Mouse (Mus musculus): ENCODE results near the gene Ovol2.

Gene Ovol2

DNA sequence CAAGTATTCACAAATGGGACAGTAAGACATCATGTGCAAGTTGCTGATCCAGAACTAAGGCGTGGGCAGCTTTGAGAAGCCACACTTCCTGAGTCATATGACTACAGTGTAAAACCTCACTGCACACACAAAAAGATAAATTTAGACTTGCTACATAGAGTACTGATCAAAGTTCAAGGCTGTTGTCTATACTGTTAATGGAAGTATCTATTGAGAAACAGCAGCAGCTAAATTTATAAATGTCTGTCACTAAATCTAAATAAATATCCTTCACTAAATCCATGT, 64.3 kb downstream of the Ovol2 start:
- DNase-seq (ENCODE audit: low read depth, low spot score): no peak

DNA sequence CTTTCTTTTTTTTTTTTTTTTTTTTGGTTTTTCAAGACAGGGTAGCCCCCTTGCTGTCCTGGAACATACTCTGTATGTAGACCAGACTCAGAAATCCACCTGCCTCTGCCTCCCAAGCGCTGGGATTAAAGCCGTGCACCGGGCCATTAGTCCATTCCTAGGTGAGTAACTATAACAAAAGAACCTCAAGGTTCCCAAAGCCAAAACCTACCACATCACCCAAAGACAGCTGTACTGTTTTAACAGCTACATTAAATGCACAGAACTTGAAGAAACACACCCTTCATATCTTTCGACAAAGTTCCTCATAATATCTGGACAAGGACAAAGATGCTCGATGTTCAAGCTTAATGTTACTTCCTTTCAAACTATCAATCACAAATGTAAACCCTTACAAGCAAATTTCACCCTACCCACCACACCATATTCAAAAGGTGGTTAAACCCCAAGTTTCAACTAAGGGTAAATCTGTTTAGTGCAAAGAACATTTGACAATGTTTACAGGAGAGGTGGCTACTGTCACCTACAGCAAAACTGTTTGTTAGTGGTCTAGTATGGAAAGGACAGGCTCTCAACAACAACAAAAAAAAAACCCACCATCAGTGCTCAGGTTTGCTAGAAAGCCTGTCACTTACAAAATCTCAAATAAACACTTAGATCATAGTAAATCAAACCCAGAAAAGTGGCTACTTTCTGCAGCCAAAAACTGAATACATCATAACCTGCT, 64.8 kb downstream of the Ovol2 start:
- DNase-seq (ENCODE audit: low read depth, low spot score): no peak

DNA sequence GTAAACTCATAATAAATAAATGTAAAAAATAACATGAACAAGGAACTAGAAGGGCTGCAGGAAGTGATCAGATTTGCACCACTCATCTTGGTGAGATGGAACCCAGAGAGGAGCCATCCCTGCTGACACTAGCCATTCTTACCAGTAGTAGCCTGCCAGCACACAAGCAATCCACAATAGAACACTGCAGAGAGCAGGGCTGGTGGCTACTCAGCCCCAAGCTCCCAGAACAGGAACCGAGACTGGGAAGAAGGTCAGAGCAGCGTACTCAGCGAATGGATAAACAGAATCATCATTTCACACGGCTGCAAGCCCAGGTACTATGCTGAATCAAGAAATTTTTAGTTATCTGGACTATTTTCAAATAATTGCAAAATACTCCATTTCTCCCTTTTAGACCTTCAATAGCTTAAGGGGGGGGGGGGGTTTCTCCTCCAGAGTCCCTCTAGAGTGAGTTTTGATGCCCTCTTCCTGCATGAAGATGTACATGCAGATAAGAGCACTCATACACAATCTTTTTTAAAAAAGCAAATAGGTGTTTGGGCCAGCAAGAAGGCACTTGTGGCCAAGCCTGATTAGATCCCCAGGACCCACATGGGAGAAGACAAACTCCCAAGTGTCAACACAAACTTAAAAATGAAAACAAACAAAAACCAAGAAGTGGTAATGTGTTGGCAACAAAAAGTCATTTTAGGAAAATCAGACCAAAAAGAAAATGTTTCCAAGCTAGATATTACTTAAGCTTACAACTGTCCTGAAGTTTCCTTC, 65.8 kb downstream of the Ovol2 start:
- no peak for DNase-seq (ENCODE audit: low read depth, low spot score)

DNA sequence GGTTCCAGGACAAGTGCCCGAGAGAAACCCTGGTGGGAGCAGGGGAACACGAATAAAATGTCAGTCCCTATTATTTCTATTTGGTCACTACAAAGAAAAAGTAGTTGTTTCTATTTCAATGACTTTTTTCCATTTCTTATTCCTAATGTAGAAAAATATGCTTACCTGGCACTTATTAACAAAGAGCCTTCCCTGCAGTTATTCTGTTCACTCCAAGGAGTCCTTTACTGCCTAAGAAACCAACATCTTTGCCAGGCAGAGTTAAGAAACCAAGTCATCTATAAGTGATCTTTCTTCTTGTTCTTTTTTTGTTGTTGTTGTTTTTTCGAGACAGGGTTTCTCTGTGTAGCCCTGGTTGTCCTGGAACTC, 66.8 kb downstream of the Ovol2 start:
- DNase-seq (ENCODE audit: low read depth, low spot score): no peak

DNA sequence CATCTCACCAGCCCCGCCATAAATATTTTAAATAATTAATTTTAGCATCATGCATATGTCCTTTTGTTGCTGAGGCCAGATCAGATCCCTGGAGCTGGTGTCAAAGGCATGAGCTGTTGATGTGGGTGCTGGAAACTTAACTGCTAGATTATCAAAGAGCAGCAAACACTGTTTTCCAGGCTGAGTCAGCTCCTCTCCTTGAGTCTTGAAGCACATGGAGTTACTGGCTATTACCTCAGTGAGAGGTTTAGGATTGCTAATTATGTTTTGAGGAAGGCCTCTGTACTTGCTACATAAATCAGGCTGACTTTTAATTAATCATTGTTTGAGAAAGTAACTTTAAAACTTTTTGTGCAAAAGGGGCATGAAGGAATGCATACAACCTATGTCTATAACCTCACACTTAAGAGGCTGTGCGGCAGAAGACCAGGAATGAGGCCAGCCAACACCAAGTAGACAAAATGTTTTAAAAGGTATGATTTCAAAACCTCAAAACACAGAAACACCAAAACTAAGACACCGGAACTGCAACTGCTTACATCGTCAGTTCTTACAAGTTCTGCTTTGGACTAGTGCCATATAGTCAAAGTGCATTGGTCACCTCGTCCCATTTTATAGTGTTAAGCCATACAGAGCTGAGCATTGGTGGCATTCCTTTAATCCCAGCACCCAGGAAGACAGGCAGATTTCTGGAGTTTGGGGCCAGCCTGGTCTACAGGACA, 67.4 kb downstream of the Ovol2 start:
- no peak for DNase-seq (ENCODE audit: low read depth, low spot score)

DNA sequence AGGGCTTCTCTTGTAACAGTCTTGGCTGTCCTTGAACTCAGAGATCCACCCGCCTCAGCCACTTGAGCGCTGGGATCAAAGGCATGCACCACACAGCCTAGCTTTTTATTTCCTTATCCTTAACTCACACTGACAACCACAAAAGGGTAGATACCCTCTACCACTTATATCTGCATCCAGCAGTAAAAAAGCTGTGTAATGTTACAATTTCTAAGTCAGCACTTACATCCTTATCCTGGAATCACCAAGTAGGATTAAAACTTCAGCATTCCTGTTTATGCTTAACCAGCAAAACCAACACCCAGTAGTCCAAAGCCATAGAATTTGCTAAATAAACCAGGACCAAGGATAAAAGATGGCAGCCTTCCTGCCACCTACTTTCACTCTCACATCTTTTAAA, 69.1 kb downstream of the Ovol2 start:
- no peak for DNase-seq (ENCODE audit: low read depth, low spot score)

Measured in 3T3-L1 (cell line).